Mouse (Mus musculus) neural tube, embryonic 13.5 days (tissue): ENCODE data around the gene Fam136a. TPM values are rescaled to one million over a fixed set of nuclear protein-coding genes. Genes with fewer than 3 reads are reported as not detected.

Experiments
- ATAC-seq: fragments of 200-750 bp; cut with Nextera tagmentation; 2 replicates; pipeline ENCODE4 v1.8.0; 2017; ENCODE audit warnings: low read depth, mild to moderate bottlenecking, moderate TSS enrichment, moderate library complexity
- H3K27ac ChIP-seq: fragments of 300-500 bp; sonication (generic); replicated peaks from 2 replicates; pipeline ENCODE4 v1.5.1; 2015; ENCODE audit warnings: moderate library complexity, mild to moderate bottlenecking, inconsistent platforms
- H3K27me3 ChIP-seq: fragments of 300-500 bp; sonication (generic); 2 replicates; pipeline ENCODE4 v1.6.1; 2015; ENCODE audit warnings: mild to moderate bottlenecking, inconsistent platforms
- H3K36me3 ChIP-seq: fragments of 300-500 bp; sonication (generic); 2 replicates; pipeline ENCODE4 v1.6.1; 2015; ENCODE audit warnings: mild to moderate bottlenecking, inconsistent platforms
- H3K4me1 ChIP-seq: fragments of 300-500 bp; sonication (generic); replicated peaks from 2 replicates; pipeline ENCODE4 v1.6.1; 2015; ENCODE audit warnings: inconsistent platforms
- H3K4me2 ChIP-seq: fragments of 300-500 bp; sonication (generic); 2 replicates; pipeline ENCODE4 v1.6.1; 2015; ENCODE audit warnings: inconsistent platforms, mild to moderate bottlenecking, moderate library complexity
- H3K4me3 ChIP-seq: fragments of 300-500 bp; sonication (generic); 2 replicates; pipeline ENCODE4 v1.5.1; 2015; ENCODE audit warnings: mild to moderate bottlenecking, inconsistent platforms
- H3K9ac ChIP-seq: fragments of 300-500 bp; sonication (generic); 2 replicates; pipeline ENCODE4 v1.6.1; 2015; ENCODE audit warnings: moderate library complexity, mild to moderate bottlenecking, inconsistent platforms
- H3K9me3 ChIP-seq: fragments of 300-500 bp; sonication (generic); 2 replicates; pipeline ENCODE4 v1.6.1; 2016; ENCODE audit warnings: inconsistent platforms
- WGBS: fragments of 180-500 bp; shearing (Covaris S2); methylation state at CpG from one replicate; pipeline ENCODE4 v1.1.7; 2015; 5-methylcytosine and 5-hydroxymethylcytosine counted together
- polyA plus RNA-seq: library from polyadenylated mRNA; unstranded; fragments of >200 nt; fragmentation: Nextera tagmentation; extraction: Ambion mirVana; gene quantifications from 2 replicates; pipeline ENCODE4 v1.2.1, GENCODE M21; 2015

The Fam136a gene
- polyA plus RNA-seq, 1 experiment from 2014 or later, result 113 TPM

- Histone ChIP-seq H3K9me3 (no peaks in the 10 kb centered on the region), H3K27me3 (no peaks in the 10 kb centered on the region), H3K36me3 (peaks cover 81% of the 10 kb centered on the region), H3K4me2 (no peak overlapping the region), H3K9ac (no peak overlapping the region), H3K4me3 (no peak overlapping the region), H3K4me1 (peaks cover 1% of the 10 kb centered on the region; the same call in 1 of the 2 replicates), H3K27ac (no peak overlapping the region)
- ATAC-seq, result no peak
- WGBS, result 84% methylated on average over 18 of the region's 18 CpGs
These were observed 23.0 kb downstream of the Fam136a start for GRCm38 (mm10) chr6:86388461-86388860.

- WGBS, result 98% methylated on average over 5 of the region's 5 CpGs
- Histone ChIP-seq H3K27me3 (no peaks in the 10 kb centered on the region), H3K4me3 (no peak overlapping the region), H3K36me3 (peaks cover 74% of the 10 kb centered on the region), H3K27ac (no peak overlapping the region), H3K4me1 (peaks cover 27% of the 10 kb centered on the region), H3K4me2 (no peak overlapping the region), H3K9me3 (no peaks in the 10 kb centered on the region), H3K9ac (no peak overlapping the region)
- no peak for ATAC-seq
These were observed 25.9 kb downstream of the Fam136a start for GRCm38 (mm10) chr6:86391326-86391725.

- no peak overlapping the region for H3K27ac ChIP-seq
- no peak for ATAC-seq
- H3K4me3 ChIP-seq, result no peak overlapping the region
- H3K4me2 ChIP-seq, result no peak overlapping the region
- WGBS, result 100% methylated on average over 1 of the region's 1 CpGs
- H3K4me1 ChIP-seq, result peaks cover 34% of the 10 kb centered on the region
- no peaks in the 10 kb centered on the region for H3K27me3 ChIP-seq
- no peaks in the 10 kb centered on the region for H3K9me3 ChIP-seq
- peaks cover 60% of the 10 kb centered on the region for H3K36me3 ChIP-seq
- H3K9ac ChIP-seq, result no peak overlapping the region
These were observed 27.7 kb downstream of the Fam136a start for GRCm38 (mm10) chr6:86393187-86393586.

GRCm38 (mm10) chr6:86394078-86394720 lies 28.8 kb downstream of the Fam136a start:
- no peaks in the 10 kb centered on the region for H3K9me3 ChIP-seq
- ATAC-seq, result no peak
- peaks cover 34% of the 10 kb centered on the region for H3K4me1 ChIP-seq
- peaks cover 50% of the 10 kb centered on the region for H3K36me3 ChIP-seq
- WGBS, result 94% methylated on average over 17 of the region's 17 CpGs
- H3K4me2 ChIP-seq, result no peak overlapping the region
- peaks cover 9% of the 10 kb centered on the region; the same call in 1 of the 2 replicates for H3K27me3 ChIP-seq
- H3K27ac ChIP-seq, result no peak overlapping the region
- peak overlapping the region; percentile 3; the same call in 1 of the 2 replicates for H3K4me3 ChIP-seq
- no peak overlapping the region for H3K9ac ChIP-seq

GRCm38 (mm10) chr6:86395021-86395420 lies 29.6 kb downstream of the Fam136a start:
- H3K9ac ChIP-seq, result peak overlapping the region; percentile 97
- H3K9me3 ChIP-seq, result no peaks in the 10 kb centered on the region
- peaks cover 42% of the 10 kb centered on the region for H3K36me3 ChIP-seq
- peaks cover 34% of the 10 kb centered on the region for H3K4me1 ChIP-seq
- peak overlapping the region; percentile 91 for H3K4me3 ChIP-seq
- H3K27me3 ChIP-seq, result peaks cover 9% of the 10 kb centered on the region; the same call in 1 of the 2 replicates
- no peak for ATAC-seq
- 88% methylated on average over 9 of the region's 9 CpGs for WGBS
- no peak overlapping the region for H3K27ac ChIP-seq
- H3K4me2 ChIP-seq, result peak overlapping the region; percentile 86

- H3K27me3 ChIP-seq, result peaks cover 9% of the 10 kb centered on the region; the same call in 1 of the 2 replicates
- H3K9ac ChIP-seq, result peak overlapping the region; percentile 97
- peak overlapping the region; percentile 91 for H3K4me3 ChIP-seq
- WGBS, result 14% methylated on average over 10 of the region's 10 CpGs
- no peaks in the 10 kb centered on the region for H3K9me3 ChIP-seq
- ATAC-seq, result no peak
- peak overlapping the region; percentile 94 for H3K27ac ChIP-seq
- H3K36me3 ChIP-seq, result peaks cover 32% of the 10 kb centered on the region
- H3K4me2 ChIP-seq, result peak overlapping the region; percentile 86
- H3K4me1 ChIP-seq, result peaks cover 34% of the 10 kb centered on the region
These were observed 30.5 kb downstream of the Fam136a start for GRCm38 (mm10) chr6:86395969-86396368.

- H3K4me3 ChIP-seq, result peak within 1 kb of the TSS; percentile 91
- H3K27ac ChIP-seq, result peak within 1 kb of the TSS; percentile 94
- peak within 1 kb of the TSS; percentile 86 for H3K4me2 ChIP-seq
- peak; percentile 95 for ATAC-seq
- H3K36me3 ChIP-seq, result peaks cover 25% of the 10 kb centered on the region
- H3K4me1 ChIP-seq, result peaks cover 34% of the 10 kb centered on the region
- WGBS, result under 1% methylated on average over 51 of the region's 51 CpGs
- peak within 1 kb of the TSS; percentile 97 for H3K9ac ChIP-seq
- H3K9me3 ChIP-seq, result no peaks in the 10 kb centered on the region
- peaks cover 9% of the 10 kb centered on the region; the same call in 1 of the 2 replicates for H3K27me3 ChIP-seq
These were observed 31.3 kb downstream of the Fam136a start, which contains the start of gene Pcyox1 for GRCm38 (mm10) chr6:86396581-86397256. Pcyox1 (minus strand) TSS chr6:86397154.

- ATAC-seq, result no peak
- H3K36me3 ChIP-seq, result peaks cover 18% of the 10 kb centered on the region
- peaks cover 9% of the 10 kb centered on the region; the same call in 1 of the 2 replicates for H3K27me3 ChIP-seq
- peak overlapping the region; percentile 91 for H3K4me3 ChIP-seq
- WGBS, result 7% methylated on average over 14 of the region's 14 CpGs
- peak overlapping the region; percentile 97 for H3K9ac ChIP-seq
- H3K4me2 ChIP-seq, result peak overlapping the region; percentile 86
- H3K9me3 ChIP-seq, result no peaks in the 10 kb centered on the region
- peaks cover 34% of the 10 kb centered on the region for H3K4me1 ChIP-seq
- H3K27ac ChIP-seq, result peak overlapping the region; percentile 94
These were observed 32.0 kb downstream of the Fam136a start for GRCm38 (mm10) chr6:86397257-86397980.

- Histone ChIP-seq H3K27me3 (peaks cover 9% of the 10 kb centered on the region; the same call in 1 of the 2 replicates), H3K36me3 (peaks cover 5% of the 10 kb centered on the region), H3K4me2 (no peak overlapping the region), H3K4me1 (peaks cover 35% of the 10 kb centered on the region), H3K4me3 (no peak overlapping the region), H3K9ac (no peak overlapping the region), H3K27ac (no peak overlapping the region), H3K9me3 (no peaks in the 10 kb centered on the region)
- WGBS, result 82% methylated on average over 2 of the region's 2 CpGs
- no peak for ATAC-seq
These were observed 33.5 kb downstream of the Fam136a start for GRCm38 (mm10) chr6:86398986-86399385.

GRCm38 (mm10) chr6:86399995-86400394 lies 34.5 kb downstream of the Fam136a start:
- H3K9me3 ChIP-seq, result no peaks in the 10 kb centered on the region

GRCm38 (mm10) chr6:86400972-86401371 lies 35.5 kb downstream of the Fam136a start:
- Histone ChIP-seq H3K4me3 (0 out of 2 replicates have a peak overlapping the region, but pooled peaks have one; percentile 2), H3K27me3 (peaks cover 9% of the 10 kb centered on the region; the same call in 1 of the 2 replicates), H3K4me1 (peaks cover 16% of the 10 kb centered on the region), H3K9me3 (no peaks in the 10 kb centered on the region), H3K27ac (no peak overlapping the region), H3K4me2 (peak overlapping the region; percentile 32), H3K9ac (0 out of 2 replicates have a peak overlapping the region, but pooled peaks have one; percentile 0), H3K36me3 (no peaks in the 10 kb centered on the region)
- no peak for ATAC-seq
- 8% methylated on average over 9 of the region's 9 CpGs for WGBS

More at GRCm38 (mm10) chr6:86399995-86400394, 34.5 kb downstream of the Fam136a start:
- peaks cover 26% of the 10 kb centered on the region for H3K4me1 ChIP-seq
- ATAC-seq, result no peak
- H3K4me2 ChIP-seq, result no peak overlapping the region
- H3K9ac ChIP-seq, result no peak overlapping the region
- H3K36me3 ChIP-seq, result no peaks in the 10 kb centered on the region
- H3K4me3 ChIP-seq, result no peak overlapping the region
- no peak overlapping the region for H3K27ac ChIP-seq
- peaks cover 9% of the 10 kb centered on the region; the same call in 1 of the 2 replicates for H3K27me3 ChIP-seq
- 89% methylated on average over 2 of the region's 2 CpGs for WGBS
